Mouse (Mus musculus) liver, embryonic 13.5 days (tissue): ENCODE data around the gene H2-Q2. TPM values are rescaled to one million over a fixed set of nuclear protein-coding genes. Genes with fewer than 3 reads are reported as not detected.
"Not testable (repeated sequence)": the region's sequence is repeated elsewhere in the genome, so short reads cannot be mapped to it uniquely, and the experiment has no call there.

Experiments used
- ATAC-seq: fragments of 200-750 bp; cut with Nextera tagmentation; 2 replicates; pipeline ENCODE4 v1.8.0; 2017; ENCODE audit warnings: low read depth, mild to moderate bottlenecking, moderate number of reproducible peaks, moderate library complexity
- DNase-seq: peaks from one replicate; pipeline ENCODE4 v3.0.0; 2022
- H3K27ac ChIP-seq: fragments of 300-500 bp; sonication (generic); 2 replicates; pipeline ENCODE4 v1.5.1; 2015; ENCODE audit warnings: moderate library complexity, mild to moderate bottlenecking, inconsistent platforms
- H3K27me3 ChIP-seq: fragments of 300-500 bp; sonication (generic); 2 replicates; pipeline ENCODE4 v1.6.1; 2015; ENCODE audit warnings: mild to moderate bottlenecking, inconsistent platforms
- H3K36me3 ChIP-seq: fragments of 300-500 bp; sonication (generic); 2 replicates; pipeline ENCODE4 v1.6.1; 2015; ENCODE audit warnings: mild to moderate bottlenecking, inconsistent platforms
- H3K4me1 ChIP-seq: fragments of 300-500 bp; sonication (generic); replicated peaks from 2 replicates; pipeline ENCODE4 v1.6.1; 2015; ENCODE audit warnings: inconsistent platforms
- H3K4me2 ChIP-seq: fragments of 300-500 bp; sonication (generic); 2 replicates; pipeline ENCODE4 v1.6.1; 2015; ENCODE audit warnings: inconsistent platforms, mild to moderate bottlenecking, moderate library complexity
- H3K4me3 ChIP-seq: fragments of 300-500 bp; sonication (generic); replicated peaks from 2 replicates; pipeline ENCODE4 v1.5.1; 2015; ENCODE audit warnings: mild to moderate bottlenecking, inconsistent platforms
- H3K9ac ChIP-seq: fragments of 300-500 bp; sonication (generic); 2 replicates; pipeline ENCODE4 v1.6.1; 2015; ENCODE audit warnings: mild to moderate bottlenecking, inconsistent platforms
- H3K9me3 ChIP-seq: fragments of 300-500 bp; sonication (generic); replicated peaks from 2 replicates; pipeline ENCODE4 v1.6.1; 2016; ENCODE audit warnings: inconsistent platforms
- WGBS: fragments of 180-500 bp; shearing (Covaris S2); methylation state at CpG from one replicate; pipeline ENCODE4 v1.1.7; 2015; ENCODE audit not compliant: insufficient replicate concordance; 5-methylcytosine and 5-hydroxymethylcytosine counted together
- polyA plus RNA-seq: library from polyadenylated mRNA; unstranded; fragments of >200 nt; fragmentation: Nextera tagmentation; extraction: Ambion mirVana; gene quantifications from 2 replicates; pipeline ENCODE4 v1.2.1, GENCODE M21; 2015

H2-Q2 gene
- polyA plus RNA-seq, 1 experiment from 2014 or later: 0.90 TPM

GRCm38 (mm10) chr17:35325124-35325523 lies 16.9 kb upstream of the H2-Q2 start:
- not testable (repeated sequence) for H3K4me2 ChIP-seq, H3K9ac ChIP-seq, DNase-seq, H3K4me1 ChIP-seq, H3K27ac ChIP-seq, H3K9me3 ChIP-seq, H3K36me3 ChIP-seq, H3K4me3 ChIP-seq, ATAC-seq
- peaks cover 22% of the 10 kb centered on the region for H3K27me3 ChIP-seq
- WGBS: 34% methylated on average over 1 of the region's 1 CpGs

GRCm38 (mm10) chr17:35326000-35326399 lies 16.0 kb upstream of the H2-Q2 start:
- H3K36me3 ChIP-seq, ATAC-seq: not testable (repeated sequence)

GRCm38 (mm10) chr17:35329714-35330113 lies 12.3 kb upstream of the H2-Q2 start:
- H3K27ac ChIP-seq, H3K36me3 ChIP-seq, DNase-seq, H3K27me3 ChIP-seq, H3K9me3 ChIP-seq, H3K4me1 ChIP-seq, ATAC-seq, H3K9ac ChIP-seq, H3K4me2 ChIP-seq, H3K4me3 ChIP-seq: not testable (repeated sequence)
- WGBS: 40% methylated on average over 3 of the region's 3 CpGs

More at GRCm38 (mm10) chr17:35326000-35326399, 16.0 kb upstream of the H2-Q2 start:
- not testable (repeated sequence) for H3K4me1 ChIP-seq, H3K4me3 ChIP-seq, H3K9me3 ChIP-seq, H3K9ac ChIP-seq, DNase-seq, H3K4me2 ChIP-seq, H3K27ac ChIP-seq
- peaks cover 13% of the 10 kb centered on the region for H3K27me3 ChIP-seq

GRCm38 (mm10) chr17:35331546-35331945 lies 10.5 kb upstream of the H2-Q2 start:
- ATAC-seq: not testable (repeated sequence)

GRCm38 (mm10) chr17:35342711-35343476 lies 852 bp downstream of the H2-Q2 start:
- DNase-seq (no peak), ATAC-seq (no peak; the same call in 1 of the 2 replicates)
- no peak overlapping the region for H3K27ac ChIP-seq
- H3K9ac ChIP-seq: peak overlapping the region; percentile 13; the same call in 1 of the 2 replicates
- H3K27me3 ChIP-seq: peaks cover 60% of the 10 kb centered on the region
- H3K36me3 ChIP-seq: no peaks in the 10 kb centered on the region
- 2% methylated on average over 46 of the region's 46 CpGs for WGBS
- no peaks in the 10 kb centered on the region for H3K9me3 ChIP-seq
- 0 out of 2 replicates have a peak, but pooled peaks cover 4% of the 10 kb centered on the region for H3K4me1 ChIP-seq
- H3K4me3 ChIP-seq: peak overlapping the region; percentile 46
- peak overlapping the region; percentile 60 for H3K4me2 ChIP-seq

More at GRCm38 (mm10) chr17:35331546-35331945, 10.5 kb upstream of the H2-Q2 start:
- not testable (repeated sequence) for H3K4me1 ChIP-seq, H3K4me2 ChIP-seq, H3K9me3 ChIP-seq, H3K27me3 ChIP-seq, H3K36me3 ChIP-seq, H3K9ac ChIP-seq, DNase-seq, H3K27ac ChIP-seq, H3K4me3 ChIP-seq
- 36% methylated on average over 6 of the region's 6 CpGs for WGBS

GRCm38 (mm10) chr17:35347659-35348058 lies 5.6 kb downstream of the H2-Q2 start:
- ATAC-seq, H3K4me2 ChIP-seq, H3K4me3 ChIP-seq, H3K27ac ChIP-seq, H3K9ac ChIP-seq, H3K36me3 ChIP-seq, H3K9me3 ChIP-seq, H3K4me1 ChIP-seq, DNase-seq: not testable (repeated sequence)
- H3K27me3 ChIP-seq: peaks cover 26% of the 10 kb centered on the region

GRCm38 (mm10) chr17:35353275-35353674 lies 11.2 kb downstream of the H2-Q2 start:
- H3K4me1 ChIP-seq, H3K9ac ChIP-seq, ATAC-seq, H3K36me3 ChIP-seq, H3K4me2 ChIP-seq, H3K9me3 ChIP-seq, H3K4me3 ChIP-seq, H3K27ac ChIP-seq, DNase-seq: not testable (repeated sequence)
- H3K27me3 ChIP-seq: peaks cover 14% of the 10 kb centered on the region
- WGBS: 30% methylated on average over 6 of the region's 6 CpGs

- WGBS: 73% methylated on average over 2 of the region's 2 CpGs
- Histone ChIP-seq H3K4me3 (no peak overlapping the region), H3K36me3 (no peaks in the 10 kb centered on the region), H3K9me3 (no peaks in the 10 kb centered on the region), H3K27me3 (peaks cover 22% of the 10 kb centered on the region), H3K4me1 (no peaks in the 10 kb centered on the region), H3K27ac (no peak overlapping the region), H3K4me2 (no peak overlapping the region), H3K9ac (no peak overlapping the region)
- ATAC-seq (no peak), DNase-seq (no peak)
These were observed 12.0 kb downstream of the H2-Q2 start for GRCm38 (mm10) chr17:35354071-35354470.

GRCm38 (mm10) chr17:35357086-35357485 lies 15.0 kb downstream of the H2-Q2 start:
- no peak for DNase-seq
- no peak for ATAC-seq

GRCm38 (mm10) chr17:35358763-35359469 lies 16.9 kb downstream of the H2-Q2 start:
- Histone ChIP-seq H3K27me3 (peaks cover 30% of the 10 kb centered on the region), H3K4me3 (peak overlapping the region; percentile 40), H3K36me3 (no peaks in the 10 kb centered on the region), H3K9ac (no peak overlapping the region), H3K4me2 (peak overlapping the region; percentile 51), H3K4me1 (no peaks in the 10 kb centered on the region), H3K9me3 (peaks cover 7% of the 10 kb centered on the region; the same call in 1 of the 2 replicates), H3K27ac (no peak overlapping the region)
- ATAC-seq (no peak), DNase-seq (no peak)
- 8% methylated on average over 38 of the region's 38 CpGs for WGBS

More at GRCm38 (mm10) chr17:35357086-35357485, 15.0 kb downstream of the H2-Q2 start:
- H3K36me3 ChIP-seq: no peaks in the 10 kb centered on the region
- no peak overlapping the region for H3K4me3 ChIP-seq
- H3K4me2 ChIP-seq: no peak overlapping the region
- peaks cover 30% of the 10 kb centered on the region for H3K27me3 ChIP-seq
- H3K9me3 ChIP-seq: no peaks in the 10 kb centered on the region
- WGBS: 8% methylated on average over 1 of the region's 1 CpGs
- H3K4me1 ChIP-seq: no peaks in the 10 kb centered on the region
- H3K27ac ChIP-seq: no peak overlapping the region
- H3K9ac ChIP-seq: no peak overlapping the region

- H3K4me3 ChIP-seq: peak overlapping the region; percentile 40
- no peak overlapping the region for H3K9ac ChIP-seq
- H3K4me2 ChIP-seq: peak overlapping the region; percentile 51
- no peaks in the 10 kb centered on the region for H3K36me3 ChIP-seq
- WGBS: 22% methylated on average over 21 of the region's 21 CpGs
- peaks cover 7% of the 10 kb centered on the region; the same call in 1 of the 2 replicates for H3K9me3 ChIP-seq
- no peak overlapping the region for H3K27ac ChIP-seq
- peaks cover 30% of the 10 kb centered on the region for H3K27me3 ChIP-seq
- no peak for DNase-seq
- no peak for ATAC-seq
- H3K4me1 ChIP-seq: no peaks in the 10 kb centered on the region
These were observed 17.4 kb downstream of the H2-Q2 start for GRCm38 (mm10) chr17:35359470-35359862.
